Mouse (Mus musculus) macrophage (primary cell): ENCODE measurements around the gene Iqck. TPM values are rescaled to one million over a fixed set of nuclear protein-coding genes. Genes with fewer than 3 reads are reported as not detected.

Experiments
- H3K27ac ChIP-seq: fragments of 350-480 bp; formaldehyde crosslinking; 2 replicates; pipeline ENCODE4 v1.9.0; 2021
- H3K36me3 ChIP-seq: fragments of 350-480 bp; formaldehyde crosslinking; 2 replicates; pipeline ENCODE4 v1.9.0; 2021; ENCODE audit errors: inconsistent target
- H3K4me3 ChIP-seq: fragments of 350-480 bp; formaldehyde crosslinking; 2 replicates; pipeline ENCODE4 v1.9.0; 2021; ENCODE audit errors: inconsistent target
- H3K79me2 ChIP-seq: fragments of 350-480 bp; formaldehyde crosslinking; 2 replicates; pipeline ENCODE4 v1.9.0; 2021; ENCODE audit errors: inconsistent target
- WGBS: methylation state at CpG from one replicate; pipeline ENCODE4 v1.1.7; 2026; ENCODE audit warnings: inconsistent platforms; ENCODE audit not compliant: missing documents; 5-methylcytosine and 5-hydroxymethylcytosine counted together
- polyA plus RNA-seq: library from polyadenylated mRNA; stranded (reverse); fragments of 250-400 nt; gene quantifications from 3 replicates; pipeline ENCODE4 v1.2.4, GENCODE M21; 2018; ENCODE audit warnings: inconsistent platforms

The Iqck gene
- polyA plus RNA-seq, 1 experiment from 2014 or later, result 2.7 TPM

DNA sequence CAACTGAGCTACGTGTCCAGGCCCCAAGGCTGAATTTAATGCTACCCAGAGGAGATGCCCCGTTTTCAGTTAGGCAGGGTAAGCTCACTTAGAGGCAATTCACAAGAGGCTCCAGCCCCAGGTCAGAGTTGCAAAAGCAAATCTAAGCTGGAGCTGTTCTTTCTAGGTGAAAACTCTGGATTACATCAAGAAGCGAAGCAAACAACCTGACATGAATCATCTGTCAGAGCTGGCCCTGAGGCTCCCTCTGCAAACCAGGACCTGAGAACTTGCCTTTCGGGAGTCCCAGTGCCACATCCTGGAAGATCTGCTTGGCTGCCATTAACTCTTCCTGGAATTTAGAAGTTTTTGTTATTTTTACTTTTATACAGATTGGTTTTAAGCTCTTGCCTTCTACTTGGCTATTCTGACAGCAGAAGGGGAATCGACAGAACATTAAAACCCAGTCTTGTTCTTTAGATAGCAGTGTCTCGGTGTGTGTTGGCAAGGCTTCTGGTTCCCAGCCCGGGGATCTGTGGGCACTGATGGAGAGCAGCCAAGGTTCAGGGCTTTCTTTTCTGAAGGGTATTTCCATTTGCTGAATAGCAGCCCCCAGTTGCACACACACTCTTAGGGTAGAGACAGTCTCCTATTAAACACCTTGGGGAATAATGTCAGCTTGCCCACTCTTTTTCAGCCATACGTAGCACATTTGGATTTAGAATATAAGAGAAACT, 14.4 kb upstream of the Iqck start:
- Histone ChIP-seq H3K79me2 (no peaks in the 10 kb centered on the region), H3K36me3 (peaks cover 75% of the 10 kb centered on the region), H3K27ac (no peak overlapping the region), H3K4me3 (no peak overlapping the region)
- 77% methylated on average over 8 of the region's 8 CpGs for WGBS

DNA sequence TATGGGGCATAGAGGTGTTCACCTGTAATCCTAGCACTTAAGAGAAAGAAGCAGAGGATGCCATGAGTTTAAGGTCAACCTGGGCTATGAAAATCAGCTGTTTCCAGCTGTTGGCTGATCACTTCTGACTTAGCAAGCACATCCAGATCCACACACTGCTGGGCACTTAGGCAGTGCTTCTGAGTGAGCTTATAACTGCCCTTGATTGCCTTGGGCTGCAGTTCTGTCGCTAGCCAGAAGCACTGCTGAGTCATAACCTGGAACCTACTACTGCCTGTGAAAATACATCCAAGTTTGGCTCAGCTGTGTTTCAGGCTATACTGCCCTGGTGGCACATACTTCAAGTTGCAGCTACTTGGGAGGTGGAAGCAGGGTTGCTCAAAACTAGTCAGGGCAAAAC, 13.8 kb upstream of the Iqck start:
- 35% methylated on average over 1 of the region's 1 CpGs for WGBS
- H3K36me3 ChIP-seq, result peaks cover 74% of the 10 kb centered on the region
- no peak overlapping the region for H3K4me3 ChIP-seq
- H3K27ac ChIP-seq, result no peak overlapping the region
- H3K79me2 ChIP-seq, result no peaks in the 10 kb centered on the region

DNA sequence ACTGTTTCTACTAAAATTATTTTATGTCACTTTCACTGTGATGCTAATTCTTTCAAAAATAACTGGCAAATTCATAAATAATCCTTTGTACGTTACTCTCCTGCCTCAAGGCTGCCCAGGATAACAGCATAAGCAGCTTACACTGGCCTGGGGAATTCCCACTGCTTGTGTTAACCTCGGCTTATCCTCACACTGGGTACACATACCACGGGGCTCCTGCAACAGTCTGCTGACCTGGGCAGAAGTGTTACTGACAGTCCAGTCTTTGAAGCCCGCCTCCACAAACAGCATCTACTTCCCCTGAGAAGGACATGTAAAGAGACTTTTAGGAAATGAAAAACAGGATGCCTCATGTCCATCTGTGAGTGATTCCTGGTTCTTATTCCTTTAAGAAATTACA, 12.6 kb upstream of the Iqck start:
- Histone ChIP-seq H3K79me2 (no peaks in the 10 kb centered on the region), H3K36me3 (peaks cover 71% of the 10 kb centered on the region), H3K27ac (peak overlapping the region; percentile 21; the same call in 1 of the 2 replicates), H3K4me3 (no peak overlapping the region)
- 66% methylated on average over 4 of the region's 4 CpGs for WGBS

DNA sequence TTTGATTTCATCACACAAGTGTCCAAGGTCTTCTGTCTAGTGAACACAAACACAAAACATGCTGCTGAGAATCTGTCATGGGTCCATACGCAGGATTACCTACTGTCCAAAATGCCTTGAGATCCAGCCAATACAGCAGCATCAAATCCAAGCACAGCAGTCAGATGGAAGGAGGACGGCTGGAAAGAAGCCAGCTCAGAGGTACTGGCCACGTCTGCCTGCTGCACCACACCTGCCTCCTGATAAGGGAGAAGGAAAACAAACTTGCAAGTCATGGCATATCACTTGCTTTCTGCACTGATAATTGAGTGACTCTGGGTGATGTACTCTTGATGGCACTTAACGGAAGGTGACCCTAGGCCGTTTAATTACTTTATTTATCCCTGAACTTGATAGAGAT, 10.4 kb upstream of the Iqck start:
- WGBS, result 90% methylated on average over 5 of the region's 5 CpGs
- Histone ChIP-seq H3K4me3 (no peak overlapping the region), H3K36me3 (peaks cover 56% of the 10 kb centered on the region), H3K79me2 (peaks cover 5% of the 10 kb centered on the region; the same call in 1 of the 2 replicates), H3K27ac (no peak overlapping the region)

DNA sequence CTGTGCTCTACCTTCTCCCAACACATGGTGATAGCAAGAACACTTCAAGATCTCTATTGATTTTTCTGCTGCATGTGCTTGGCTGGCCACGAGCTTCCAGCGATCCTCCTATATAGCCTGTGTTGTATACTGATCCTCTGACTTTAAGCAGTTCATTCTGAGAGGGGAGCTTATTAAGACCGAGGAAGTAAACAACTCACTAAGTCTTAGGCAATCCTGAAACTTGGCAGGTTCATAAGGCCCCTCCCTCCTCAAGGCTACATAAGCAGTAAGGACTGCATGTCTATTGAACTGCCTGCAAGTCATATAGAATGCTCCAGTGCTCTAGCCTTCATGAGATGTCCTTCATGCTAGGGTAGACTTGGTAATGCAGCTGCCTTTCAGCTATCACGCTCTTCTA, 9.2 kb upstream of the Iqck start:
- Histone ChIP-seq H3K27ac (no peak overlapping the region), H3K79me2 (peaks cover 14% of the 10 kb centered on the region; the same call in 1 of the 2 replicates), H3K4me3 (no peak overlapping the region), H3K36me3 (peaks cover 48% of the 10 kb centered on the region)
- WGBS, result 78% methylated on average over 4 of the region's 4 CpGs

DNA sequence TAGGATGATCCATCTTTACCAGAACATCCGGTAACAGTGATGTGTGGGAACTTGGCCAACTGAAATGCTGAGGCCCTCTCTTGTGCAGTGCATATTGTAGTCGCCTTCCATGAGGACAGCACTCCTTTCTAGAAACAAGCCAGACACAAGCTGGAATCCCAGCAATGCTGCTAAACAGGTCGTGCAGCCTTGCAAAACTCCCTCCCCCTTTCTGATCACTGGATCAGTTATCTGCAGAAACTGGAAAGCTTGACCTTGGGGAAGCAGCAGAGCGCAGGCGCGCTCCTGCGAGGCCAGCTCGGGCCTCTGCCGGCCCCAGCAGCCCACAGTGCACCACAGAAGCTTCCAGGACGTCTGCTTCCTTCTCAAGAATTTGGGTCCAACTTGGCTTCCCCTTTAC, 6.8 kb upstream of the Iqck start:
- 55% methylated on average over 10 of the region's 10 CpGs for WGBS
- H3K36me3 ChIP-seq, result peaks cover 53% of the 10 kb centered on the region
- no peak overlapping the region for H3K27ac ChIP-seq

DNA sequence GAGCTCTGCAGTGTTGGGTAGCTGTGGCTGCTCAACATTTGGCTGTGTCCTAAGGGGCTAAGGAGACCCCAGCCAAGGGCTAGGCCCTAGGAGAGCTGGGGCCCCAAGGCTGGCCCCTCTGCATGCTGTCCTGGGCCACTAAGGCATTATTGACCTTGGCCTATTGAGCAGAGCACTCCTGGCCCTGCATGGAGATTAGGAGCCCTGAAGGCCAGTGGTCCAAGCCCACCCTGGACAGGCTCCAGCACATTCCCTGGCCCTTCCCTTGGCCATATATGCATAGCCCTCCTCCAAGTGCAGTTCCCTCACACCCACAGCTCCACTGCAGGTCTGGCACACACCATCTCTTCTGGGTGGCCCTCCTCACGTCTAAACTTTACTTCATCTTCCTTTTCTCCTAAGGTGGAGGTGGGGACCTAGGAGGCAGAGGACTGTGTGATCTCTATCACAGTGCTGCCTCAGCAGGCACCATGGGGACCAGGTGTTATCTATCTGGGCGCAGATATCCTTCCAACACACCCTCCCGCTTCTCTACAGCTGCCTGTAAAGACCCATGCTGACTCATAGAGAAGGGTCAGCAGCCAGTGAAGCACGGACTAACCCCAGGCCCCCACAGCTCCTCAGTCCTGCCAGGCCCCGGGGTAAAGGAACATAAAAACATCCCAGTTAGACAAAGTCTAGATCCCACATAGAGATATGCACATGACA, 5.9 kb upstream of the Iqck start:
- peaks cover 47% of the 10 kb centered on the region for H3K36me3 ChIP-seq

More for the DNA sequence above, 6.8 kb upstream of the Iqck start:
- Histone ChIP-seq H3K4me3 (no peak overlapping the region), H3K79me2 (peaks cover 28% of the 10 kb centered on the region)

DNA sequence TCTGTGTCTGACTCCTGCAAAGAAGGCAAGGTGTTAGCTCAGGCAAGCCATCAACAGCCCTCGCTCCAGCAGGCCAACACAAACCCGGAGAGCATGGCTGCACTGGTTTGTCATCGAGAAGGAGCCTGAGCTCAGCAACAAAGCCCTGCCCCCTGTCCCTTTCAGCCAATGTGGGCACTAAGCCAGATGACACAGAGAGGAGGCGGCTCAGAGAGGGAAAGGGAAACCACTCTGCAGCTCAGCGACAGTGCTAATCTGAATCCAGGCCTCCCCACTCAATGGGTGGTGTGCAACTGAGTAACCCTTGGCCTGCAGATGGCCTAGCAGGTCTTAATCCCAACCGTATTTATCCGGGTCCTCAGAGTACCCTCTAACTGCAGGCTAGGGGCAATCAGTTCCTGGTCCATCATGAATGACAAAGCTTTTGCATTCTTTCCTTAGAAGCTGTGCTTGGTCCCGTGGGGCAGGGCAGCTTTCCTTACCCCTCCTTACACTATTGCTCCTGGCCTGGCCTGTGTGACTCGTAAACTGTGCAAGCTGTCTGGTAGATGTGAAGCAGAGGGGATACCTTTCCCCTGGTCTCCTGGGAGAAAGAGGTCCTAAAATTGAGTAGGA, 4.8 kb upstream of the Iqck start:
- H3K27ac ChIP-seq, result peak overlapping the region; percentile 32; the same call in 1 of the 2 replicates
- H3K4me3 ChIP-seq, result no peak overlapping the region
- H3K36me3 ChIP-seq, result peaks cover 36% of the 10 kb centered on the region
- WGBS, result 77% methylated on average over 9 of the region's 9 CpGs
- H3K79me2 ChIP-seq, result peaks cover 45% of the 10 kb centered on the region

More for the DNA sequence above, 5.9 kb upstream of the Iqck start:
- peaks cover 37% of the 10 kb centered on the region for H3K79me2 ChIP-seq
- H3K4me3 ChIP-seq, result no peak overlapping the region
- no peak overlapping the region for H3K27ac ChIP-seq
- 88% methylated on average over 5 of the region's 5 CpGs for WGBS

DNA sequence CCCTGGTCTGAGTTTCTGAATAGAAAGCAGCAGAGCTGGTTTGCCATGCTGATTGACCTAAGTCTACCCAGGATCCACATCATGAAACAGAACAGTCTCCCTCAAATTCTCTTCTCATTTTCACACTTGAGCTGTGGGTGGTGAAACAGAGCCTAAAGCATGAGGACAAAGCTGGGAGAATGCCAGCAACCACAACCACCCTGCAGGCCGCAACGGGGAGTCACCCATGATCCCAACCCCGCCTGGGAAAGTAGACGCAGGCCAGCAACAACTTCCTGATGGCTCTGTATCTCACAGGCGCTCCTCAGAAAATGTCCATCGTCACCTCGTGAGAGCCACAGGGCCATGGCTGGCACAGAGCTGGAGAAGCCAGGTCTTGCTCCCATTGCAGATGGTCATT, 4.0 kb upstream of the Iqck start:
- peaks cover 45% of the 10 kb centered on the region for H3K79me2 ChIP-seq
- peak overlapping the region; percentile 32; the same call in 1 of the 2 replicates for H3K27ac ChIP-seq
- peaks cover 28% of the 10 kb centered on the region; the same call in 1 of the 2 replicates for H3K36me3 ChIP-seq
- H3K4me3 ChIP-seq, result no peak overlapping the region
- WGBS, result 3% methylated on average over 7 of the region's 7 CpGs

DNA sequence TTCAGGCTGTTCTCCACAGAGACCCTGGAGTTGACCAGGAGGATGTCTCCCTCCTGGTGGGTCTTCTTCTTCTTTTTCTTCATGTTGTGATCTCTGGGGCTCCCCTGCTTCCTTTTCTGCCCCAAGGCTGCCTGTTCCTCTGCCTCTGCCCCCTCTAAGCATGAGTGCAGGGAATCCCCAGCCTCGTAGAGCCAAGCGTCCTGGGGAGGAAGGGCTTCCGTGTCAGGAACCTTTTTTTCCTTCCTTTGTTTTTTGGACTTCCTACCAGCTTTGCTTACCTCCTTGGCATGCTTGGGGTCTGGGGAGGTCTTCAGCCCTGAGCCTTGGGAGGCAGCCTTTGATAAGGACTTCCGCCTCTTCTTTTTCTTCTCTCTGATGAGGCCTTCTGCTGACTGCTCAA, 2.9 kb upstream of the Iqck start:
- H3K79me2 ChIP-seq, result peaks cover 45% of the 10 kb centered on the region
- H3K27ac ChIP-seq, result no peak overlapping the region
- 79% methylated on average over 4 of the region's 4 CpGs for WGBS
- H3K36me3 ChIP-seq, result peaks cover 21% of the 10 kb centered on the region; the same call in 1 of the 2 replicates
- H3K4me3 ChIP-seq, result no peak overlapping the region

DNA sequence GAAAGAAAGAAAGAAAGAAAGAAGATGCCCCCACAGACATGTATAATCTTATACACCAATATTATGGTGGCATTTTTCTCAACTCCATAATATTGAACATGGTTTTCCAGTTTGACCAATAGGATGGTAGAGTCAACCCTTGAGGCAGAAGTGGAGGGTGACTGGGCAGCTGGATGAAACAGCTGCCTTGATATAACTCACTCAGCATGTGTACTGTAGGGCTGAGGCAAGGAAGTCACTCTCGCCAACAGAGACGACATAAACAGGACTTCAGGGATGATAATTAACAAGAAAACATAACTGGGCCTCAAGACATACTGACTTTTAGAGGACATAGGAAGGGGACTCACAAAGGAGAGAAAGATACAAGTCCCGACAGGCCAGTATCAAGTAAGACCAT, 946 bp upstream of the Iqck start:
- WGBS, result 36% methylated on average over 3 of the region's 3 CpGs
- peaks cover 13% of the 10 kb centered on the region; the same call in 1 of the 2 replicates for H3K36me3 ChIP-seq
- H3K27ac ChIP-seq, result peak overlapping the region; percentile 41
- H3K79me2 ChIP-seq, result peaks cover 45% of the 10 kb centered on the region
- peak overlapping the region; percentile 90 for H3K4me3 ChIP-seq

DNA sequence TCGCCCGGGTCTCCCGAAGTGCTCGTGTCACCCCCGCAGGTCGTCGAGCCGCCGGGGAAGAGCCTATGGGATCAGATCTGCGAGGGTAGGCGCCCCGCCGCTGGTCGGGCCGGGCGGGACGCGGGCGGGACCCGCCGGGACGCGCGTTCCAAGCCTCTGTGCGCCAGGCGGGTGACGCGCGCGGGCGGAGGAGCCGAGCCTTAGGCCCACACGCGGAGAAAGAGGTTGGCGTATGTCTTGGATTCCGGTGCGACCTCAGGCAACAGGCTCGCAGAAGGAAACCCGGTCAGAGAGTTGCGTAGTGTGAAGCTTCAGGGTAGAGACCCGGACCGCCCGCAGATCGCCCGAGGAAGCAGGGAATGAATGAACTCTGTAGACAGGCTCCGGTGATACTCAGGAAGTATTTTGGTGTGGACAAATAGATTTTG, 339 bp downstream of the Iqck start, which contains the start of gene Knop1:
Gene Knop1, minus strand, starts transcription at position 378 of the 428 bp plus-strand sequence.
- Histone ChIP-seq H3K36me3 (0 out of 2 replicates have a peak, but pooled peaks cover 9% of the 10 kb centered on the region), H3K4me3 (peak within 1 kb of the TSS; percentile 90), H3K79me2 (peaks cover 32% of the 10 kb centered on the region), H3K27ac (peak within 1 kb of the TSS; percentile 41)
- WGBS, result under 1% methylated on average over 37 of the region's 46 CpGs

DNA sequence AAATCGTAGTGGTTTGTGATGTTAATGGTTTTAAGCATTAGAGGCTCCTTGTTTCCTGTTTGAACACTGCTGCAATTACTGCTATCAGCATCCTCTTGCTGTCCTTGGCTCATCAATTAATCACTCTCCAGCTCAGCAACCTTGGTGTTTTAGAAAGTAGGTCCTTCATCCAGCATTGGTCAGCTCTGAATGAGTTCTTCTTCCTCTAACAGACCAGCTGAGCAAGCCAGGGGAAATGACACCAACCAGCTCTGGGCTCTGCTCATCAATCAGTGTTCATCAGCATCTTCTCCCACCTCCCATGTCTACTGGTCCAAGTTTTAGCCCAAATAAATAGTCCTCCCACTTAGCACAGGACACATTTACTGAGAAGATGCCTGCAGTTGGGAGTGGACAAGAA, 3.1 kb downstream of the Iqck start:
- 100% methylated on average over 1 of the region's 1 CpGs for WGBS
- Histone ChIP-seq H3K4me3 (no peak overlapping the region), H3K36me3 (no peaks in the 10 kb centered on the region), H3K79me2 (peaks cover 18% of the 10 kb centered on the region), H3K27ac (no peak overlapping the region)

DNA sequence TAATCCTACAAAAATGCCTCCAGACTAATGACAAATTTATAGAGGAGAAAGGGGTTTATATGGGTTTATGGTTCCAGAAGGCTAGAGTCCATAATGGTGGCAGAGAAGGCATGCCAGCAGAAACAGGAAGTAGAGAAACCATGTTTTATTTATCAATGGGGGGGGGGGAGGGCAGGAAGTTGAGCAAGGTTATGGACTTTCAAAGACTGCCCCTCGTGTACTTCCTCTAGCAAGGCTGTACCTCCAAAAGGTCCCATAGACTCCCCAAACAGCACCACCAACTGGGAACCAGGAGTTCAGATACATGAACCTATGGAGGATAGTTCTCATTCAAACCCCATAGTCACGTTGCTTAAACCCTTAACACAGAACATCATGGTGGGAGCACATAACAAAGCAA, 9.8 kb downstream of the Iqck start:
- Histone ChIP-seq H3K4me3 (no peak overlapping the region), H3K79me2 (no peaks in the 10 kb centered on the region), H3K27ac (no peak overlapping the region), H3K36me3 (no peaks in the 10 kb centered on the region)
- 46% methylated on average over 2 of the region's 2 CpGs for WGBS
